Mouse (Mus musculus): Measurements from ENCODE around the gene Cnga2. TPM values are rescaled to one million over a fixed set of nuclear protein-coding genes. Genes with fewer than 3 reads are reported as not detected.
"Not testable (repeated sequence)": the region's sequence is repeated elsewhere in the genome, so short reads cannot be mapped to it uniquely, and the experiment has no call there.

The Cnga2 gene
- polyA plus RNA-seq (2016; fragmentation: Nextera tagmentation; extraction: Ambion mirVana): 0.05 TPM in 1 of 2 replicates, not detected in the other

DNA sequence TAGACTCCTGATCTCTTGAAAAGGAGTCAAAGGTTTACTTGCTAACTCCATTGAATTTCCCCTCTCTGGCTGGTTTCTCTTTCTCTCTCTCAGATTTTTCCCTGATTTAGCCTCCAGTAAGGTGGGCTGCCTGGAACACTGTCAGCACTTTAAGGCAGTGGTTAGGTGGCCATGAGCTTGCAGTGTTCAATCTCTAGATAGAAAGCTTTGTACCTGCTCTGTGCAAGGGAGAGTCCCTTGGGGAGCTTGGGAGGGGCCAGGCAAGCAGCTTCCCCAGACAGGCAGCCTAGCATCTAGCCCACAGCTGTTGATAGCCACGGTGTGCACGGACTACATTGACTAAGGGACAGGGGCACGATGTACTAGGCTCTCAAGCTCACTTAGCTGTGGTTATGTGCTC is at the start of gene Cnga2:
TSS of gene Cnga2 (plus strand) at position 301 of the 400 bp plus-strand sequence.
- 73% methylated on average over 3 of the region's 3 CpGs for WGBS
- Histone ChIP-seq H3K4me3 (no peak within 1 kb of the TSS), H3K4me1 (no peaks in the 10 kb centered on the region), H3K9me3 (no peaks in the 10 kb centered on the region), H3K27ac (replicated peaks) (no peak within 1 kb of the TSS), H3K27me3 (replicated peaks; ENCODE audit: low read depth, poor library complexity, severe bottlenecking) (peaks cover 40% of the 10 kb centered on the region), H3K36me3 (replicated peaks) (no peaks in the 10 kb centered on the region)
- no peak for DNase-seq (ENCODE audit: low spot score)

DNA sequence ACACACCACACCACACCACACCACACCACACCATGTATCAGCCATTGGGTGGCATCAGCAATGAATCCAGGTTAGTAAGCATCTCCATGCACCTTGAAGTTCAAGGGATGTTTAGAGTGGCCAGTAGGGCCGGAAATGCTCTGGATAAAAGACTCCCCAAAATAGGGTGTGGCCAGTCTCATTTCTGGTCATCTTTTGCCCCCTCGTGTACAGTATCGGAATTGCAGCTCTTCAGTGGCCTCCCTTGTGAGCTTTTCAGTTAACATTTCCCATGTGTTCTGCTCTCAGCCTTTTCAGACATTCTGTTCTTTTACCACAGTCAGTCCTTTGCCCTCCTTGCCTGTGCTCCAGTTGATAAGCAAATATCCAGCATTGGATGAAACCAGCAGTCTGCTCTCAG is 45.0 kb upstream of the Cnga2 start:
- DNase-seq (ENCODE audit: low spot score): peak; percentile 54
- Histone ChIP-seq H3K27me3 (replicated peaks; ENCODE audit: low read depth, poor library complexity, severe bottlenecking) (peaks cover 26% of the 10 kb centered on the region; the same call in 1 of the 2 replicates), H3K27ac (replicated peaks) (no peak overlapping the region), H3K4me1 (no peaks in the 10 kb centered on the region), H3K9me3 (no peaks in the 10 kb centered on the region), H3K36me3 (replicated peaks) (no peaks in the 10 kb centered on the region), H3K4me3 (no peak overlapping the region)
- 19% methylated on average over 3 of the region's 3 CpGs for WGBS

DNA sequence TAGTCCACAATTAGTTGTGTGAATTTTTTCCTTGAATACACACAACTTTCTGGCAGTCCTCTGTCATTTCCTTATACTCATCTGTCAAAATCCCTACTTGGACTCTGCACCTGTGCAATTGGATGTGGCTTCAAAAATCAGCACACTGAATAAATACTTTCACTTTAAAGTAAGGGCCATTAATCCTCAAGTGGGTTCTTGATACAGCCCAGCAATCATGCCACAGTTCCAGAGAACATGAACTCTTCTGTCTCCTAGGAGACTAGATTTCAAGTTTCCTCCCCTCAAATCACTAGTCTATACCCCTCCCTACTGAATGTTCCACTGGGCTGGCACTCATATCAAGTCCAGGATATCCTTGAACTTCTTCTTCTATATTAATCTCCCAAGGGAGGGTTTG is 33.3 kb upstream of the Cnga2 start:
- Histone ChIP-seq H3K27me3 (replicated peaks; ENCODE audit: low read depth, poor library complexity, severe bottlenecking) (peaks cover 60% of the 10 kb centered on the region), H3K9me3 (no peaks in the 10 kb centered on the region), H3K36me3 (replicated peaks) (no peaks in the 10 kb centered on the region), H3K27ac (replicated peaks) (no peak overlapping the region), H3K4me1 (peaks cover 5% of the 10 kb centered on the region), H3K4me3 (no peak overlapping the region)
- no peak for DNase-seq (ENCODE audit: low spot score)

DNA sequence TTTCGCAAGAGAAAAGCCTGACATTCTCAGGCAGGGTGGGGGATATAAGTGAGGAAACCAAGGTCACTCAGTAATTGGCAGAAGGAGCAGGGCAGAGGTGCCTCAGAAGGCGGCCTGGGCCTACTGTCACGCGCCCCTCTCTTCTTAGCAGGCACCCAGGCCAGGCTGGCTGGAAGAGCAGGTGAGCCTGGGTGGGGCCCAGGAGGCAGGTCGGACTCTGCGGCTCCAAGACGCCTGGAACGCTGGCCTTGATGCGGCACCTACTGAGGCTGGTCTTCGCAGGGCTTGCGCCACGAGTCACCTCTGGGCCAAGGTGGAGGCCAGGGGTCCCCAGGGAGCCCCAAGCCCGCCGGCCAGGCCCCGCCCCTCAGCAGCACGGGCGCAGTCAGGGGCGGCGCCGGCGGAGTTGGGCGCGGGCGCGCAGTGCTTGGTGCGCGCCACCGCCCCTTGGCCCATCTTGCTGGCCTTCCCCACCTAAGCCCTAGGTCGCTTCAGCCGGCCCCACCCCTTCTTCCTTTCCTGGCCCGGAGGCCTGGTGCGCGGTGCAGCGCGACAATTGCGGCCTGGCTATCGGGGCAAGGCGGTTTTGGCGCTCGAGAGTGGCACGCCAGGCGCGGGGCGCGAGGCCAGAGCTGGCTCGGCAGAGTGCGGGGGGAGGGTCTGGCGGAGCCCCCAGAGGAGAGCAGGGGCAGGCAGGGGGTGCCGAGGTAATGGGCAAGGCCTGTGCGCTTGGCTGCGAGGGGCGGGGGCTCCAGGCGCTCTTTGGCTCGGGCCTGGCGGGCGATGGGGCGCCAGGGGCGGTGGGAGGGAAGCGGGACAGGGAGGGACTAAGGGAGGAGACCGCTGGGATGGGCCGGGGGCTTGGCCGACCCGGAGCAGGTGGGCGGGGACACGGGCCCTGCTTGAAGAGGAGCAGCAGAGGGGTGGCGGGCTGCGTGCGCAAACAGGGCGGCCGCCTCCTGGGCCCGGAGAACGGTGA is 29.3 kb upstream of the Cnga2 start, which contains the start of gene Prrg3:
TSS of gene Prrg3 (plus strand) at position 552 of the 979 bp plus-strand sequence.
- Histone ChIP-seq H3K9me3 (no peaks in the 10 kb centered on the region), H3K27me3 (replicated peaks; ENCODE audit: low read depth, poor library complexity, severe bottlenecking) (peaks cover 65% of the 10 kb centered on the region), H3K4me1 (peaks cover 9% of the 10 kb centered on the region), H3K4me3 (peak within 1 kb of the TSS; percentile 67), H3K27ac (replicated peaks) (peak within 1 kb of the TSS; percentile 87), H3K36me3 (replicated peaks) (0 out of 2 replicates have a peak, but pooled peaks cover 7% of the 10 kb centered on the region)
- WGBS: 20% methylated on average over 72 of the region's 72 CpGs
- peak; percentile 87 for DNase-seq (ENCODE audit: low spot score)

DNA sequence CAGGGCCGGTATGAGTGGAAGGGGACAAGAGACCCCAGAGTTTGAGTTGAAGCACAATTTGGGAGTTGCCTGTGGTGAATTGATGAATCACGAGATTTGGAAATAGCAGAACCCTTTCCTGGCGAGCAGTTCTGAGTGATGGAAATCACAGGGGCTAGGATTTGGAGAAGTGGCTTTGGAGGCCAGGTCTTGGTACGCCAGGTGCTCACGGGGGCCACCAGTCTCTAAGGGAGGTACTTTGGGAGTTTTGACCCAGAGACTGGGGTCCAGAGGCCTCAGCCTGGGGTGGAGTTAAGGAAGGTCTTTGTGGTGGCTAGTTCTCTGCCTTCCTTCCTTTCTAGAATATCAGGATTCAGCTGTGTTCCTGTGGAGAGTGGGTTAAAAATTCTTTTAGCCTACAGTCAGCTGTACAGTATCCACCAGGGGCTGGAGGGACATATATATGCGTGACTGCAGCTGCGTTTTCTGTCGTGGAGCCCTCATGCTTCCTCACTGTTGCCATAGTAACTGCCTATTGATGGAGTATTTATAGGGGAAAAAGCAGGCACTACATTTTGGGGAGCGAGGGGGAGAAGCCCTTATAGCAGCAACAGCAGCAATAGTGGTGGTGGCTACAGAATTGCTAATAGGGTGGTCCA is 28.3 kb upstream of the Cnga2 start:
- H3K36me3 ChIP-seq (replicated peaks): 0 out of 2 replicates have a peak, but pooled peaks cover 8% of the 10 kb centered on the region
- peaks cover 61% of the 10 kb centered on the region for H3K27me3 ChIP-seq (replicated peaks; ENCODE audit: low read depth, poor library complexity, severe bottlenecking)
- no peak for DNase-seq (ENCODE audit: low spot score)
- WGBS: 39% methylated on average over 9 of the region's 9 CpGs
- H3K9me3 ChIP-seq: no peaks in the 10 kb centered on the region
- peaks cover 9% of the 10 kb centered on the region for H3K4me1 ChIP-seq
- H3K27ac ChIP-seq (replicated peaks): peak overlapping the region; percentile 87
- peak overlapping the region; percentile 67 for H3K4me3 ChIP-seq

DNA sequence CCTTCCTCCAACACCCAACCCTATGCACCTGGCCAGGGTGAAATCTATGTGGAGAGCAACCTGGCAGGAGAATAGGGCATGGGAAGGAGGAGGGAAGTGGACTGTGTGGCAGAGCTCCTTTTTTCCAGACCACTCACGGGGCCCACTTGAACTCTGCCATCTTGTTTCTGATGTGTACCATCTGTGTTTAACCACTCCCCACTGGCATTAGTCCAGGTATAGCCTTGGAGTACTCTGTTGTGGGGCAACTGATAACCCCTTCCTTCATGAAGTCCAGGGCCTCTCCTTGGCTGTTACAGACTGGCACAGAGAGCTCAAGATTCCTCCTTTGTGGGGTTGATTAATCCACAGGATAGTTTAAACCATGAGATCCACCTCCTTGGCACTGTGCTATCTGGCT is 23.4 kb upstream of the Cnga2 start:
- Histone ChIP-seq H3K27me3 (replicated peaks; ENCODE audit: low read depth, poor library complexity, severe bottlenecking) (peaks cover 32% of the 10 kb centered on the region), H3K27ac (replicated peaks) (no peak overlapping the region), H3K36me3 (replicated peaks) (0 out of 2 replicates have a peak, but pooled peaks cover 8% of the 10 kb centered on the region), H3K4me1 (peaks cover 5% of the 10 kb centered on the region), H3K4me3 (no peak overlapping the region), H3K9me3 (no peaks in the 10 kb centered on the region)
- DNase-seq (ENCODE audit: low spot score): no peak
- WGBS: 84% methylated on average over 1 of the region's 1 CpGs

DNA sequence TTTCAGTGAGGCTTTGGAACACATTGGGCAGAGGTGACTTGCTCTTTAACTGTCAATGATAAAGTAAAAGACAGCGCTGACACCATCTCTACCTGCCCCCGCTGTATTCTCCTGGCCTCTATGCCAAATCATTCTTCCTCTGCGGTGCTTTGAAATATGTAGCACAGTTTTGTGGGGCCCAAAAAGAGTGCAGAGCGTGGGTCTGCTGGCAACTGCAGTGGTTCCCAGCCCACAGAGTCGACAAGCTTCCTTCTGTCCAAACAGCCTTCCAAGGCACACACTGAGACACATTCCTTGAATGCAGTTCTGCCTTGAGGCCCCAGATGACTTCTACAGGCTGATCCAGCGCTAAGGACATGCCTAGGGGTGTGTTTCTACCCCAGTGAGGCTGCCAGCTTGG is 22.8 kb upstream of the Cnga2 start:
- 76% methylated on average over 6 of the region's 6 CpGs for WGBS
- Histone ChIP-seq H3K27me3 (replicated peaks; ENCODE audit: low read depth, poor library complexity, severe bottlenecking) (peaks cover 26% of the 10 kb centered on the region), H3K9me3 (no peaks in the 10 kb centered on the region), H3K4me1 (no peaks in the 10 kb centered on the region), H3K4me3 (no peak overlapping the region), H3K36me3 (replicated peaks) (0 out of 2 replicates have a peak, but pooled peaks cover 8% of the 10 kb centered on the region), H3K27ac (replicated peaks) (no peak overlapping the region)
- DNase-seq (ENCODE audit: low spot score): no peak

DNA sequence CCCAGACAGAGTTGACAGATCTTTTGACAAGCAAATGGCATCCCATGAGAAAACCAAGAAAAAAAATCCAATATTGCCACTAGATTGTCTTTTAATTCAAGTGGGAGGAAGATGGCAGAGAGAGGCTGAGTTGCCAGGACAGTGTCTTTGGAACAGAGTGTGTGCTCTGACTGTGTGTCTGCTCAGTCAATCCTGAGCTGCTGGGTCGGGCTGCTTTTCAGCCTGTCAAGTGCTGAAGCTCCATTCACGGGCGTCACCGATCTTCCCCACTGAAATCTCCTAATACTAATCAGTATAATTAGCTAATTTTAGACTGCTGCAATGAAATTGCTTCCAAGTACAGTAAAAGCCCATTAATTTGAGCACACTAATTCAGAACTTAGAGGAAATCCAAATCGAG is 20.3 kb upstream of the Cnga2 start:
- WGBS: 69% methylated on average over 5 of the region's 5 CpGs
- H3K27me3 ChIP-seq (replicated peaks; ENCODE audit: low read depth, poor library complexity, severe bottlenecking): peaks cover 28% of the 10 kb centered on the region
- no peak for DNase-seq (ENCODE audit: low spot score)

DNA sequence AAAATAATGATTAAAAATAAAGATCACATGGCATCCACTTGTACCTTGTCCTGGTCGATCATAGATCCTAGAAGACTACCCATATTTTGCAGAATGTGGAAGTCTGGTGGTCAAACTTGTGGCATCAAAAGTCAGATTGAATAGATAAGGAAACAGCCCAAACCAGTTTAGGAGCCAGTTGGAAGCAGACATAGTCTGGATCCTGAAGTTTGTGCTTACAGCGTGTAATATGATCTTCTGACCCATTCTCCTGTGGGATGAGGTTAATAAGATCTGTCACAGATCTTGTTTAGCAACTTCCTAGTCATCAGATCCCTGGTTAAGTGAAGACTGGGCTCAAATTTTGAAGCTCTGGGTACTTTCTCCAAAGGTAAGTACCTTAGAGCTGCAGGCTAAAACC is 19.0 kb upstream of the Cnga2 start, which contains the start of gene Fate1:
TSS of gene Fate1 (plus strand) at position 301 of the 400 bp plus-strand sequence.
- no peak within 1 kb of the TSS for H3K4me3 ChIP-seq
- no peaks in the 10 kb centered on the region for H3K36me3 ChIP-seq (replicated peaks)
- H3K27me3 ChIP-seq (replicated peaks; ENCODE audit: low read depth, poor library complexity, severe bottlenecking): peaks cover 19% of the 10 kb centered on the region
- H3K9me3 ChIP-seq: no peaks in the 10 kb centered on the region
- 69% methylated on average over 2 of the region's 2 CpGs for WGBS
- no peak for DNase-seq (ENCODE audit: low spot score)
- no peak within 1 kb of the TSS for H3K27ac ChIP-seq (replicated peaks)
- no peaks in the 10 kb centered on the region for H3K4me1 ChIP-seq

More for the DNA sequence above, 20.3 kb upstream of the Cnga2 start:
- Histone ChIP-seq H3K4me1 (no peaks in the 10 kb centered on the region), H3K9me3 (no peaks in the 10 kb centered on the region), H3K36me3 (replicated peaks) (0 out of 2 replicates have a peak, but pooled peaks cover 8% of the 10 kb centered on the region), H3K4me3 (no peak overlapping the region), H3K27ac (replicated peaks) (no peak overlapping the region)

DNA sequence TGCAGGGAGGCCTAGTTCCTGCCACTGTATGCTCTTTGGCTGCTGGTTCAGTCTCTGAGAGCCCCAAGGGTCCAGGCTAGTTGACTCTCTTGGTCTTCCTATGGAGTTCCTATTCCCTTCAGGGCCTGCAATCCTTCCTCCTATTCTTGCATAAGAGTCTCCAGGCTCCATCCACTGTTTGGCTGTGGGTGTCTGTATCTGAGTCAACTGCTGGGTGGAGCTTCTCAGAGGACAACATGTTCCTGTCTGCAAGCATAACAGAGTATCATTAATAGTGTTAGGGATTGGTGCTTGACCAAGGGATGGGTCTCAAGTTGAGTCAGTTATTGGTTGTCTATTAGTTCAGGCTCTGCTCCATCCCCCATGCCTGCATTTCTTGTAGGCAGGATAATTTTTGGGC is 14.0 kb upstream of the Cnga2 start:
- not testable (repeated sequence) for H3K27me3 ChIP-seq (replicated peaks; ENCODE audit: low read depth, poor library complexity, severe bottlenecking); H3K27ac ChIP-seq (replicated peaks); H3K4me3 ChIP-seq; H3K4me1 ChIP-seq; H3K9me3 ChIP-seq; DNase-seq (ENCODE audit: low spot score); H3K36me3 ChIP-seq (replicated peaks)

DNA sequence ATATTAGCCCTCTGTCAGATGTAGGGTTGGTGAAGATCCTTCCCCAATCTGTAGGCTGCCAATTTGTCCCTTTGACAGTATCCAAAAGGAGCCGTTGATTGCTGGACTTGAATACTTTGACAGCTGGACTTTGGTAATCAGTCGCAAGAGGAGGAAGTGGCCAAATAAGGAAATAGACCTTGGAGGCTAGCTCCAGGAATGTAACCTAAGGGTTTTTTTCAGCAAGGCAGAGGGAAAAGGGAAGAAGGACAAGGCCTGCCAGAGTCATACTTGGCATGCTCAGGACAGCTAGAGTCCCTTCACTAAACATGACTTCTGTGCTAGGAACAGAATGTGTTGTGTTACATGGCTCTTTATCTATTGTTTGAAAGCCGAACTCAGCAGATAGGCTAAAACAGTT is 11.2 kb upstream of the Cnga2 start:
- no peaks in the 10 kb centered on the region for H3K4me1 ChIP-seq
- no peaks in the 10 kb centered on the region for H3K36me3 ChIP-seq (replicated peaks)
- DNase-seq (ENCODE audit: low spot score): no peak
- no peaks in the 10 kb centered on the region for H3K9me3 ChIP-seq
- 74% methylated on average over 3 of the region's 3 CpGs for WGBS
- no peak overlapping the region for H3K27ac ChIP-seq (replicated peaks)
- no peaks in the 10 kb centered on the region; the same call in 1 of the 2 replicates for H3K27me3 ChIP-seq (replicated peaks; ENCODE audit: low read depth, poor library complexity, severe bottlenecking)
- no peak overlapping the region for H3K4me3 ChIP-seq

DNA sequence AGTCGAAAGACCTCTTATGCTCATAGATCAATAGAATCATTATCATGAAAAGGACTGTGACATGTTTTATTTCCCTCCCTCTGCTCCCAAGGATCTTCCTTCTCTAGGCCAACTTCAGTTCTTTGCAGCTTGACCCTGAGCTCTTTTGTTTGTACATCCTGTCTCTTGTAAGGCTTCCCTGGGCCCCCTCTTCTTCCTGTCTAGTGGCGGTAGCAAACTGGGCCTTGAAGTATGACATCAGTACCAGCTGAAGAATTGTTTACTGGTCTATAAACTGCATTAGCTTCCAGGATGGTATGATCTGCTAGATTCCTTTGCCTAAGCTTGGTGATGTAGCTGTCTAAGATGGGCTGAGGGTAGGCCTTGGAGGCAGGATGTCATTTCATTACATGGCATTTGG is 10.3 kb upstream of the Cnga2 start:
- Histone ChIP-seq H3K36me3 (replicated peaks) (no peaks in the 10 kb centered on the region), H3K27me3 (replicated peaks; ENCODE audit: low read depth, poor library complexity, severe bottlenecking) (no peaks in the 10 kb centered on the region), H3K27ac (replicated peaks) (no peak overlapping the region), H3K9me3 (no peaks in the 10 kb centered on the region), H3K4me3 (no peak overlapping the region), H3K4me1 (no peaks in the 10 kb centered on the region)
- DNase-seq (ENCODE audit: low spot score): no peak
- WGBS: 78% methylated on average over 2 of the region's 2 CpGs
